Mouse (Mus musculus) heart, postnatal 0 days (tissue): ENCODE data around the gene Slc22a21.
A peak's percentile ranks its signal among the peaks of the same experiment; 100 is the strongest.

Experiments
- CTCF ChIP-seq: IDR thresholded peaks from 2 replicates; pipeline ENCODE4 v1.5.1; 2016; ENCODE audit warnings: antibody characterized with exemption, control low read depth, low read depth
- EP300 ChIP-seq: IDR thresholded peaks from 2 replicates; pipeline ENCODE4 v1.6.1; 2016; ENCODE audit warnings: antibody characterized with exemption, low read depth

- TF ChIP-seq CTCF: peak; percentile 77
- no peak for TF ChIP-seq EP300
Measured at GRCm38 (mm10) chr11:53931091-53931943, 48.8 kb downstream of the Slc22a21 start.
